Mouse (Mus musculus) cerebellum, adult 9-11 months (tissue): ENCODE measurements around the gene Ntsr1.

Experiments used
- DNase-seq: peaks from one replicate; pipeline ENCODE4 v3.0.0; 2022

Ntsr1 gene

DNA sequence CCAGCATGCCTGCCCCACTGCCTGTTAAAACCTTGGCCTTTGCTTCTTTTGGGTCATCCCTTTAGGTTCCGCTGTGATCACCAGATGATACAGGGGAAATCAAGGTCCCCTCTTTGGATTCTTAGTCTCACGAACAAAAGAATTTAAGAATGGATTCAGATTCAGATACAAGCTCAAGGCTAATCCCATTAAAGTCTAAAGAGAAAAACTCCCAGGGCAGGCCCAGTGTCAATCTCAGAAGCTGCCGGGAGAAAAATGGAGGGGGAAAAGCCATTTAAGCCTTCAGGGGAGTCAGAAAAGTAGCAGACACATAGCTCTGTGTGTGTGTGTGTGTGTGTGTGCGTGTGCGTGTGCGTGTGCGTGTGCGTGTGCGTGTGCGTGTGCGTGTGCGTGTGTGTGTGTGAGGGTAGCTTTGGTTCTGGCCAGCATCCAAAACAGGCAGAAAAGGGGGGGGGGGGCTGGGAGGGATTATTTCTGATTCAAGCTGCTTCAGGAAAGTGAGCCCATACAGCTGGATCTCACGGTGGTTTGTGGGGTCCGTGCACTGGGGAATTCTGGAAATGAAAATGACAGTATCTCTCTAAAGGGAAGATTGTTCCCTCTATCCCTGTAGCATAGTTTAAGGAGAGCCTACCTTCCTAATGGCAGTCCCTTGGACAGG, 8.8 kb downstream of the Ntsr1 start:
- no peak for DNase-seq

DNA sequence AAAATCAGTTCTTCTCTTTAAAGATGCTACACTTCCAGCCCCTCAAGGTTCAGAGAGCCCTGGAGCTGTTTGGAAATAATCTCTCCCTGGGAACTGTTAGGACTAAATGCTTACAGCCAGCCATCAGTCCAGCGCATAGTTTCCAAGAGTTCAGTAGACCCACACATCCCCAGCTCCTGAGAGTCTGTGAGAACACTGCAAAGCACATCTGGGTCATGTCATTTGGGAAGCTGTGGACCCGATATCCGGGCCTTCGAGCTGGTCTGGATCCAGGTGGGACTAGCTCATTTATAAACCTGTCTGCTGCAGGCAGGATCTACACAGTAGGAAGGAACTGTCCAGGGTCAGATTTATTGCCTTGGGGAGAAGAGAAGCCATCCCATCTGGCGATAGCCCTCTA, 11.1 kb downstream of the Ntsr1 start:
- no peak for DNase-seq

DNA sequence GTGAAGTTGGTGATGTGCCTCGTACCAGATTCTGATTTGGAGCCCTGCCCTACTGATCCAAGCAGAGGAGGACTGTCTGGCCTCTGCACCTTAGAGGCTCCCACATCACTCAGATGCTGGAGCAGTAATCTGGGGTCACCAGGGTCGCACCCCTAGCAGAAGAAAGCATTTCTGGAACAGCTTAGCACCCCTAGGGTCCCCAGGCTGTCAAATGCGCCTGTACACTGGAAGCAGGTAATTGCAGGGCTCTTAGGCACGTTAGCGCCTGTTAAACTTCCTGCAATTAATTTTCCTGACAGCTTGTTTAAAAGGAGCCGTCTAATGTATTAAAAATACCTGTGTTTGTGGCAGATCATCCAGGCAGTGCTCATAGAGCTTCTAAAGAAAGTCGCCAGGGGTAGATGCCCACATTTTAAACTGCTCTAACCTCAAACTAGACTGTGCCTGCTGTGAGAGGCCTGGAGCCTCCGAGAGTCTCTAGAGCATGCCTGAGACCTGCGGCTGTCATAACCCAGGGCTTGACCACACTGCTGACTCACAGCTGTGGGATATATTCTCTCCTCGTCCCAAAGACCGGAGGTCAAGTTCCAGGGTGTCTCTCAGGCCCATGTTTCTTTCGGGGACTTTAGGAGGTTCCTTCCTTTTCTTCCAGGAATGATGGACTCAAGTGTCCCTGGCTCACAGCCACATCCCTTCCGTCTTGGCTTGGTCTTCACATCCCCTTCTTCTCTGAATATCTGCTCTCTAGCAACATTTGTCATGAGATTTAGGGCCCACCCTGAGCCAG, 12.3 kb downstream of the Ntsr1 start:
- no peak for DNase-seq

DNA sequence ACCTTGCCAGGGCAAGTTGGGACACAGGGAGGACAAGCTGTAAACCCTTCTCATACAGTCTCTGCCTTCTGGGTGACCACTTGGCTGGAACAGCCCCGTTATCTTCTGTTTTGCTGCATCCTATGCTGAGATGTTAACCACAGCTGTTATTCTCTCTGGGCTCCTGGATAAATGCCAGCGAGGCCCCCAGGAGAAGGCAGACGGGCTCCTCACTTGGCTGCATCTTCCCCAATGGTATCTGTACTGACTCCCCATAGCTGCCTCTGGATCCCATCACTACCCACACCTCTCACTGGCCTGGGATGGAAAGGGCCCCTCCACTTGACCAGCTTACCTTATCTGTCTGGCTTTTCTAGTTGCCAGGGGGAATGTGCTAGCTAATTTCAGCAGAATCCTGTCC, 13.2 kb downstream of the Ntsr1 start:
- no peak for DNase-seq

DNA sequence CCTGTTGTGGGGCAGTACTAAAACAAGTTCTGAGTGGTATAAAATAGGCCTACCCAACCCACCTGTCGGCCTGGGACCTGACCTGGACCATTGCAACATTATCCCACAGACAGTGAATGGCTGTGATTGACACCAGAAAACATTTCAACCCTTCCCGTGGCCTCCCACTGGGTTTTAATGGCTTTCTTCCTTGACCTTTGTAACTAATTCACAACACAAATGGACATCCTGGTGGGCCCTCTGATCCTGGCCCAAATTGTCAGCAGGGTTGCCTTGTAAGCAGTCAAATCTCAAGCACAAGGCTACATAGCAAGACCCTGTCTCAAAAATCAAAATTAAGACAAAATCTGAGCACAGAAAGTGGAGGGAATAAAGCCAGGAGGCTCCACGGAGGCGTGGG, 14.1 kb downstream of the Ntsr1 start:
- DNase-seq, result no peak

DNA sequence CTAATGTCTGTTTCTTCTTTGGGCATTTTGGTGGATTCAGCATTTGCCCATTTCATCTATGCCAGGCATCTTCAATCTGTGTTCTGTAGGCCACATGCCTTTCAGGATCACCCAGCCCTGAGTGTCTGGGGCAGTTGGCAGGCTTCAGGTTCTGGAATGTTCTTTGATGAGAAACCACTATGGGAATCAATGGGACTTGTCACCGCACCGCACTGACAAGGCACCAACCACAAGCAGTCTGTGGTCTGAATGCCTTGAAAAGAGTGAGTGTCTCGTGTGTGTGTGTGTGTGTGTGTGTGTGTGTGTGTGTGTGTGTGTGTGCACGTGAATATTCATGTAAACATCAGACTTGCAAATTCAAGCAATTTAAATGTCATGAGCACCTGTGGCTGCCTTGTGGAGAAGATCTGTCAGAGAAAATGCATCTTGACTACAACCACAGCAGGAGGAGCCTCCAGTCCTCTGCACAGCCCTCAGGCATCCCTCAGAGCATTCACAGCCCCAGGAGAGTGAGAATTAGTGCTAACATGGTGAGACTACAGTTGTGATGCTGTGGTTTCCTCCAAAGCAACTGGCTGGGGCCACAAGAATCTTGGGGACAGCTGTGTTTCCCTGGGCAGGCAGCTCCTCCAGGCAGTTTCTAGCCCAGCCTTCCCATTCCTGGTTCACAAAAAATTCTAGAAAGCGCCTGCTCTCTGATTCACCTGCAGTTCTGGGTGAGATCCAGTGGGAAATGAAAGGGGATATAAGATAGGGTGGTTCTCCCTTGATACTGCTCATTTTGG, 21.9 kb downstream of the Ntsr1 start:
- no peak for DNase-seq

DNA sequence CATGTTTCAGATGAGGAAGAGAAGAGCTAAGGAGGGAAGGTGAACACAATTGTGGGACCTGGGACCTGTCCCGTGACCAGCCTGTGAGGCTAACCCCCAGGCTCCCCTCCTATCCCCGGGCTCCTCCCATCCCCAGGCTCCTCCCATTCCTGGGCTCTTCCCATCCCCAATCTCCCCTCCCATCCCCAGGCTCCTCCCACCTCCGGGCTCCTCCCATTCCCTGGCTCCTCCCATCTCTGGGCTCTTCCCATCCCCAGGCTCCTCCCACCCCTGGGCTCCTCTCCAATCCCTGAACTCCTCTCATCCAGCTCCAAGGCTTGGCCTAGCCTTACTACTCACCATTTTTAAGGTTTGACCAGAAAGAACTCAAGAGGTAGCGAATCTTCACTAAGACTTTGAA, 23.0 kb downstream of the Ntsr1 start:
- no peak for DNase-seq

DNA sequence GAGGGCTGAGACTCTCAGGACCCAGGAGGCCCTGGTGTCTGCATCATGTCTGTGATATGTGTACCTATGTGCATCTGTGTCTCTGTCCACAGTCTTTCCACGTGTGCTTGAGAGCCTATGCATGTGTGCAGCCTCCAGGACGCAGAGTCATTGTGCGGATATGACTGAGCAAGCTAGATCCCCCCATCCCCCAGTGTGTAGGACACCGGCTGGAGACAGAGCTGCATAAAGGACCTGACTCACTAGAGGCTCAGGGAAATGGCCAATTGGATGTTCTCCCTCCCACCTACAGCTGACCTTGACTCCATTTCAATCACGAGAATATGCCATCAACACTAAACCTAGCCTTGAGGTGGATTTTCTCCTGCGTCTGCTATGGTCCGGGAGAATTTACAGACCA, 27.7 kb downstream of the Ntsr1 start:
- DNase-seq, result no peak

DNA sequence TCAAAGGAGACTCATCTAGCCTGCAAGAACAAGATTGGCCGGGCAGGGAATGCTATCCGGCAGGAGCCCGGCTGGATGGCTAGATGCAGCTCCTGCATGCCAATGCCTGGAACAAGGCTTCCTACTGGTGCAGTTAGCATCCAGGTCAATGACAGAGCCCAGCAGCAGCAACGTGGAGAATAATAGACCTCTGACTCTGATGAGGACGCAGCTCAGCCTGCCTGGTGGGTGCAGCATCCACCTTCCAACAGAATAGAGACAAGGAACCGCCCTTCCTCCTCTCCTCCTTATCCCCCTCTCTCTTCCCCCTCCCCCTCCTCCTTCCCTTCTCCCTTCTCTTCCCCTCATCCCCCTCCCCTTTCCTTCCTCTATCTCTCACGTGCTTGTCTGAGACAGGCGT, 28.1 kb downstream of the Ntsr1 start:
- DNase-seq, result no peak

DNA sequence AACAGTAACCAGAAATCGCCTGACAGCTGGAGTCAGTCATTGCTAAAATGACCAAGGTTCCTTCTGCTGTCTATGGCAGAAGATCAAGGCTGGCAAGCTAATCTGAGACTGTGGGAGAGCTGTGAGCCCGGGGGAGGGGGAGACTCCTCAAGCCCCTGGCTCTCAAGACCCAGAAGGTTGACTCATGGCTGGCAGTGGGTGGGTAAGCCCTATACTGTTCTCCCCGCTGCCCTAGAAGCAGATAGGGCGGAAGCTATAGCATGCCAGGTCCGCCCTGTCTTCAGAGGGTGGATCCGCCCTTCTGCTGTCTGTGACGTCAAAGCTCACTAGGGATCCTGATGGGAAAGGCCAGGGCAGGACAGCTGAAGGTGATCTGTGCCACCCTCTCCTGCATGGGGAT, 30.4 kb downstream of the Ntsr1 start:
- peak; percentile 3 for DNase-seq

DNA sequence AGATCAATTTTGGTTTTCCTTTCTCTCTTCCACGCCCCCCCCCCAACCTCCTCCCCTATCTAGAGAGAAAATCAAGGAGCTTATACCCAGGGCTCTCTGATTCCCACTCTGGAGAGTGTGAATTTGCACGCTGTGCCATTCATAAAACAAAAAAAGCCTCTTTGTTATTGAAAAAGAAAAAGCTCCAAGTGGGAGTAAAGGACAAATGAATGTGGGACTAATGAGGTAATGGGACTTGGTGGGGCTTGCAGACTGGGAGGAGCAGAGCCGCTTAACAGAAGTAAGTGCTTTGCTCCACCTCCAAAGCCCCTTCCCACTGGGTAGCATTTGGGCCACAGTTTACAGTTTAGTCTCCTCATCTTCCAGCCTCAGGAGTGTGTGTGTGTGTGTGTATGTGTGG, 30.8 kb downstream of the Ntsr1 start:
- DNase-seq, result no peak

DNA sequence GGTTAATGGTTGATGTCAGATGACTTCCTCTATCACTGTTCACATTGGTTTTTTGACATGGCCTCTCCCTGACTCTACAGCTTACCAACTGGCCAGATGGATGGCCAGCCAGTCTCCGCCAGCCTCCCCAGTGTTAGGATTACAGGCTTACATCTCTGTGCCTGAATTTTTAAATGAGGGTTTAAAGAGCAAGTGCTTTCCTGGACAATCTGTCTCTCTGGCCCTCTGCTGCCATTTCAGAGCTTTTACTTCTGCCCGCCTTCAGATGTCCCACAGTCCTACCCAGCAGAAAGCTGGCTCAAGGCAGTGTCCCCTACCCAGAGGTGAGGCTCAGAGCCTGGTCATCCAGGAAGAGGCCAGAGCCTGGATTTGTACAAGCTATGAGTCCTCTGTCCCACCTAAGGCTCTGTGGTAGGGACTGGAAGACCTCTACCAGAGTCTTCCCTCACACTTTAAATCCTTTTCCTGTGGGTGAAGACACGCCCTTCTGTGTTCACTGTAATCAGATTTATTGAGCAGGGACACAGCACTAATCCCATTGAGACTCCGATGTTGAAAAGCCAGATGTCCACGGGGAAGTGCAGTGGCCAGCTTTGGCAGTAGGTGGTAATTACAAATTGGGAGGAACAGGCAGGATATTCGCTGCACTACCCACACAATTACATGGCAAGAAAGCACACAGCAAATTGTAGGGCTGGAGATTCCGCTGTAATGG, 32.1 kb downstream of the Ntsr1 start:
- peak; percentile 9 for DNase-seq

DNA sequence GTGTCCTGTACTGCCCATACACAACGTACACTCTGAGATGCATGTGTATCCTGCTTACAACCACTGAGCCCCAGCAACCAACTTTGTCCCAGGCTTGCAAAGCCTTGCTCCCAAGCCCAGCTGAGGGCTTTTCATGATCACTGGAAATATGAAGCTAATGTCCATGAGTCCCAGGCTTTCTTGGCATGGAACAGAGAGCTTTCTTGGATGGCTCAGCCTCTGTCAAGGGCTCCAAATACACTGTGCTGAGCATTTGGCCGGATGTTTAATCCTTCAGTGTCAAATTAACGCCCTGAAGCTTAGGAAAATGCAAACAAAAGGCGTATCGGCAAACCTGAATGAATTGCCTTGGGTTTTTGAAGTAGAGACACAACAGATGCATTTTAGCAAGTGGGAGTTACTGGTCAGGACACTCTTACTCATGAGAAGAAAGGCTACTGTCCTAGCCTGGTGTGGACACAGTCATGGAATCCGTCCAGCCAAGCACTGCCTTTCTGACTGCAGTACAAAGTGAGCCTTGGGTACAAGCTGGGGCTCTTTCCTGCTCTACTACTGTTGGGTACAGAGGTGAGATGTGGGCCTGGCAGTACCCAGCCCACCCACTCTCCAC, 32.7 kb downstream of the Ntsr1 start:
- DNase-seq, result no peak

DNA sequence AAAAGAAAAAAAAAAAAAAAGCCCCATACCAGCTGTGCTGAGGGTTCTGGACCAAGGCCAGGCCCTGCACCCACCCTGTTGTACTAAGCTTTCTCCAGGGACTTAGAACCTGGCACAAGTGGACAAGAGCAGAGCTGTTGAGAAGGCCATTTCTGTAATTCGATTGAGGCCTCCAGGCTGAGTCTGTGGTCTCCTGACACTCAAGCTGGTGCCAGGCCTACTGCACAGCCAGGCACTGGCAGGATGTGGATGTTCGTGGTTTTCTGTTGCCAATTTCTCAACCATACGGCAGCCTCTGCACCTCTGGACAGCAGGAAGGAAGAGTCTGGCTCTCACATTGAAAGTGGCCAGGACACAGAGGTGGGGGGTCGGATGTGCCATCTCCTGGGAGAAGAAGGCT, 33.5 kb downstream of the Ntsr1 start:
- DNase-seq, result no peak

DNA sequence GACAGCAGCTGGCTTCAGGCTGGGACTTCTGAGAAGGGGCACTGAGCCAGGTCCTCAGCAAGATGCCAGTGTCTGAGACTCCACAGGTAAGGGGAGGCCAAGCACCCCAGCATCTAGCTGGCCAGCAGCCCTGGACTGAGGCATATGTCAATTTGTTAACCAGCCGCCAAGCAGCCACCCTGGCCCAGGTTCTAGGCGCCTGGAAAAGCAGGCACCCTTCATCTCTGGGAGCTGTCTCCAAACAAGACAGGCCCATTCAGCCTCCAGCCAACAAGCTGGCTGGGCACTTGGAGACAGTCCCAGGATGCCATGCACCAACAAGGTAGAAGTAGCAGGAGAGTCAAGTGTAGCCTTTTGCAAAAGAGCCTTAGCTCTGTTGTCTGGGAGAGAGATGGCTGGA, 43.9 kb downstream of the Ntsr1 start:
- DNase-seq, result no peak

DNA sequence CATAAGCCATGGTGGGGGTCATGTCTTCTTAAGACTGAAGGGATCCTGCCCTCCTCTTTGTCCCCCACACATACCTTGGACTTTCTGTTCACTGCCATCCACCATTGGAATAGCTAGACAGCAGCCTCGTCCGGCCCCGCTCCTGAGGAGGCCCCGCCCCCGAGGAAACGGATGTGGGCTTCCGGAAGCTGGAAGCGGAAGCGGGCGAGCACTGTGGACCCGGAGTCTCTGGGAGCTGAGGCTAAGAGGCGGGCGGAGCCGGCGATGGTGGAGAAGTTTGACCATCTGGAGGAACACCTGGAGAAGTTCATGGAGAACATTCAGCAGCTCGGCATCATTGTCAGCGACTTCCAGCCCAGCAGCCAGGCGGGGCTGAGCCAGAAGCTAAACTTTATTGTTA, 45.3 kb downstream of the Ntsr1 start:
- no peak for DNase-seq

DNA sequence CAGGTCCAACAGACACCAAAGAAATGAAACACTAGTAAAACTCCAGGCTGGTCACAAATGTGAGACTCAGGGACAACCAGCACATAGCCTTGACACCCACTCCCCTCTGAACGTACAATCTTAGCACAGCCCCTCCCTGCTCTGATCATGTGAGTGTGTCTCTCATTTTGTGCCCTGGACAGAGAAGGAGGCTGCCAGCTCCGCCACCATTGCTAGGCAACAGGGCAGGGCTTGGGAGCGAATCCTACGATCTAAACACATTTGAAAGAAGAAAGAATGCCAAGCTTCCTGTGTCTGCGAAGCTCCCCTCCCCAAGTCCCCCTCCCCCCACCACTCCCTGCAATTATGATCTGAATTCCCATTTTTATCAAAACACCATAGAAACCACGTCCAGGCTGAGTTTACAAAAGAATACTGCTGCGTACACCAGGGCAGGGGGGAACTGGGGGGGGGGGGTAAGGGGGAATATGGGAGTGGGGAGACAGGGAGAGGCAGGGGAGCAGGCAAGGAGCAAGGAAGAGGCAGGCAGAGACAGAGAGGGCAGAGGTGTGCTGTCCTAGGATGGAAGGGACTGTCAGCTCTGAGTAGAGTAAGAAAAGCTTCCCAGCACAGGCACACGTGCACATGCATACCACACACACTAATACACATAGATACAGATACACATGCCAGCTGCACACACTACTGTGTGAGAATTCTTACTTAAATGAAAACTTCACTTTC, 47.8 kb downstream of the Ntsr1 start:
- DNase-seq, result no peak

DNA sequence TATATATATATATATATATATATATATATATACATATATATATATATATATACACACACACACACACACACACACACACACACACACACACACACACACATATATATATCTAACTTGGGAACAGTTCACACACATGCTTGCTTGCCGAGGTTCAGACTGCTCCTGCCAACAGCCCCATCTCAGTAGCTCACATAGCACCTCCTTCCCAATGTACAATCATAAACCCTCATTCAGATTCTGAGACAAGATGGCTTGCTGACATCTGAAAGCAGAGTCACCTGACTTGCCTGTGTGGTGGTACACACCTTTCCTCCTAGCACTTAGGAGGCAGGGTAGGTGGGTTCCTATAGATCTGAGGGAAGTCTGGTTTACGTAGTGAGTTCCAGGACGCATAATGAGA, 52.6 kb downstream of the Ntsr1 start:
- DNase-seq, result no peak

DNA sequence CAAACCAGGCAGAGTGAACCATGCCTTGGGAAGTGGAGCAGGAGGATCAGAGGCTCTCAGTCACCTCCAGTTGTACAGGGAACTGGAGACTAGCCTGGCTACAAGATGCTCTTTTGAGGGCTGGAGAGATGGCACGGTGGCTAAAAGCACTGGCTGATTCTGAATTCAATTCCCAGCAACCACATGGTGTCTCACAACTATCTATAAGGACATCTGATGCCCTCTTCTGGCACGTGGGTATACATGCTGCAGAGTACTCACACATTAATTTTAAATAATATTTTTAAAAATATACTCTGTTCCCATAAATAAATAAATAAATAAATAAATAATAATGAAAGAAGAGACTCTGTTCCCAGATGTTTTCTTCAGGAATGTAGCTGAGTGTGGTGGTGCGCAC, 55.4 kb downstream of the Ntsr1 start:
- DNase-seq, result no peak

DNA sequence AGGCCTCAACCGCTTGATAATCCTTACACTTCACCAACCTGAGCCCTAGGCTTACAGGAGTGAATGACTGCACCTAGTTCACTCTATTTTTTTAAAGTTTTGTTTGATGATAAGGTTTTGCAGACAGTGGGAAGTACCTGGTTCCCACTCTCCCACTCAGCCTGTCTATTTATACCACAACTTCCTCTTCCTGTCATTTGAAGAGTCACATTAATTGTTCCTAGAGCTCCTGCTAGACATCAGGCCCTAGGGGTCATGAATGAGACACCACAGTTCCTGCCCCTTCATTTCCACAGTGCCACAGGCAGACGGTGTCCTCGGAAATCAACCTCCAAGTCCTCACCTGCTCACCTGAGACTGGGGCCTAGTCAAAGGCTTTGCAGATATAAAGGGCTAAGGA, 56.7 kb downstream of the Ntsr1 start:
- DNase-seq, result no peak

DNA sequence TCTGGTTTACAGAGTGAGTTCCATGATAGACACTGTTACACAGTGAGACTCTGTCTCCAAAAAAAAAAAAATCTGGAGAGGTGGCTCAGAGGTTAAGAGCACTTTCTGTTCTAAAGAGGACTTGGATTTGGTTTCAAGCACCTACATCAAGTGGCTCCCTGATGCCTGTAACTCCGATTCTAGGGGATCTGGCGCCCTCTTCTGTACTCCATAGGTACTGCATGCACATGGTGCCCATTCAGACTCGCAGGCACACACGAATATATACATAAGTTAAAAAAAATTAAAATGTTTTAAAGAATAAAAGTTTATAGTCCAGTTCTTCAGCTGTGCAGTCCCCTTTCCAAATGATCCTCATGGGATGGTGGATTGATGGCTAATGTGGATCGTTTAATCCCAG, 60.5 kb downstream of the Ntsr1 start:
- DNase-seq, result no peak

DNA sequence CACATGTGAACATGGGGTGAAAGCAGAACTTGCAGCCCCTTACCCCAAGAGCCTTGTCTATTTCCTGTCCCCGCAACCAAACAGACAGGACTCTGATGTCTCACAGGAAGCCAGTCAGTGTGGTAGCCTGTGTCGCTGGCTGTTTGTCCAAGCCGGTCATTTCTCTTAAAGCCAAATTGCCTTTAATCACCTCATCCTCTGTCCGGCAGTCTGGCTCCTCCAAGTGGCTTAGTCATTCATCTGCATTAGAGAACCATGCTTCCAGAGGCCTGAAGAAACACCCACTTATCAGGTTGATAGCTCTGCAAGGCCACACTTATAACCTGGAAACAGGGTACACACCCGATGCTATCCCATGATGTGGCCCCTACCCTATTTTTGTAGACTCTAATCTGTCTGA, 62.4 kb downstream of the Ntsr1 start:
- DNase-seq, result no peak
